Mouse (Mus musculus) kidney, postnatal 14 days (tissue): ENCODE results near the gene Pld4.
A peak's percentile ranks its signal among the peaks of the same experiment; 100 is the strongest.

Source experiments
- DNase-seq: peaks from one replicate; pipeline ENCODE4 v3.0.0; 2022; ENCODE audit warnings: mixed read lengths

The Pld4 gene

DNA sequence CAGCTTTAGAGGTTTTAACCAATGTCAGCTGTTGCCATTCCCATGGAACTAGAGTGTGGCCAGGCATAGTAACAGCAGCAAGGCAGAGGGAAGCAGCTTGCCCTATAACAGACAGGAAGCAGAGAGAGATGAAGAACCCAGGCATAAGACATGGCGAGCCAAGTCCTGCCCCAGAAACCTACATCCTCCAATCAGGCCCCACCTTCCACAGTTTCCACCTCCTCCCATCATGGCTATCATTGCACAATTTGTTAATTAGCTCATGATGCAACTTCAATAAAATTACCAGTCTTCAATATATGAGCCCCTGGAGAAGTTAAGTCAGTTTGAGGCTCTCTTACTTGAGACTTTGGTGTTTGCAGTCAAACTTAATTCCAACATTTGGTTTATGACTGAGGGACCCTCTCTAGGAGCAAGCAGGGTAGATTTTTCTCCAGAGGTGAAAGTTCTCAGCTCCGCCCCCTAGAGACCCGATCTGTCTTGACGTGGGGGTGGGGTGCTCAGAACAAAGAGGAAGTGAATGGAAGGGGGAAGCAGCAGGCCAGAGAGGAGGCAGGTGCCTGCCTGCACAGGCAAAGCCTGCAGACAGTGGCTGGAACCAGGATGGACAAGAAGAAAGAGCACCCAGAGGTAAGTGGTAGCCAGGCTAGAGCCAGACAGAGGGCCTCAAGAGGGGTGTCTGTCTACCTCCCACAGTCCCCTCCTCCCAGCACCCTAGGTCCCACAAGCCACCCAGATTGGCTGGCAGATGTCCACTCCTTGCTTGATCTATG lies at the start of gene Pld4:
TSS of gene Pld4 (plus strand) at position 502 of the 773 bp plus-strand sequence.
- DNase-seq, result no peak

DNA sequence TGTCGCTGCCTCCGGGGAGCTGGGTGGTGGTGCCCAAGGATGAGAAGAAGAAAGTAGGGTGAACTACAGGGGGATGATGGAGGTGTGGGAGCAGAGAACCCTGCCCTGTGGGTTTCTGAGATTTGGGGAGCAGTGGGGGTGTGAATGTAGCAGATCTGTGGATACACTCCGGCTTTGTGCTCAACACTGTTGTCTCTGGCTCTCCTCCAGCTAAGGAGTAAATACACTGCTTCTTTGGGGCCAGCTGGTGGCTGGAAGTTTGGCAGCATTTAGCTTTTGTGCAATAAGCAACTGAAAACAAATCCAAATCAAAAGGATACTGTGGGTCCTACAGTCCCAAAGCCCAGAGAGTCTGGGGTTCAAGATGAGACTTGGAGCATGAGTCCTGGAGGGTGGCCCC lies 46.5 kb upstream of the Pld4 start:
- peak; percentile 49 for DNase-seq

DNA sequence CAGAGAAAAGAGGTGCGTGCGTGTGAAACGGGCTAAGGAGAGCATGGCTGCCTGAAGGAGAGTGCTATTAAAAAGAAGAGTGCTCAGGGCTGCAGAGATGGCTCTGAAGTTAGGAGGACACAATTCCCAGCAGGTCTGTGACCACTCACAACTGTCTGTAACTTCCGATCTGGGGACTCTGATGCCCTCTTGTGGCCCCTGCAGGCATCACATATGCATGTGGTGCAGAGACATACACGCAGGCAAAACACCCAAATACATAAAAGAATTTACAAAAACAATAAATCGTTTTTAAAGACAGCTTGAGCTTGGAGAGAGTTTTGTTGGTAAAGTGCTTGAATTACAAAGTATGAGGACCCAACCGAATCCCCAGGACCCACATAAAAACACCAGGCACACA lies 43.3 kb upstream of the Pld4 start:
- peak; percentile 71 for DNase-seq

DNA sequence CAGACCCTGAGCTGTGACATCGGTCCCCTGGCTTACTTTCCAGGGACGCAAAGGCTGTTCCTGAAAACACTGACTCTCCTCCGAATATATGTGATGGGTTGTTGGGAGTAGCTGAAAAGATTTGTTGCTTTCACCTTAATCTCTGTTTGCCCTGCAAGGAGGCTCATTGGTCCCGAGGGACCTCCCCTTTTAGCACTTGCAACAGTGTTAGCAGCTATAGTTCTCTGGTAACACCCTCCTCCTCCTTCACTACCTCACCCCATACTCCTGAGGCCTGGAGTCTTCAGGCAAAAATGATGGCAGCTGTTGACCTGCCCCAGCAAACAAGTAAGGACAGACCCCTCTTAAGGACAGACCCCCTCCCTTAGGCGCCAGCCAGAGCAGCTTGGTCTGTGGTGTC lies 41.5 kb upstream of the Pld4 start:
- no peak for DNase-seq

DNA sequence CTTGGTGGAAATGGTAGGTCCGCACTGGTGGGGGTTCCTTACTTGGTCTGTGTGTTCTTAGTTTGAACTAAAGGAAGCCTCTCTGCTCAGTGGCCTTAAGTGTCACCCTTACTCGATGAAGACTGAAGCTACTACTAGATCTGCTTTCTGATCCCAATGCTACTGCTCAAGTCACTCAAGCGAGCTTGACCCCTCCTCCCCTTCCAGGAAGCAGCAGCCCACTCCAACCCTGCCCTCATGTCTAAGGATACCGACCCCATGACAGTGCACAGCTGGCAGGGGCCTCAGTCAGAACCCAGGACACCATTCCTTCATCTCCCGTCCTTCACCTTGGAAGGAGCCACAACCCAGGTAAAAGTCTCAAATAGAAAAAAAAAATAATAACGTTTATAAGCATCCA lies 40.2 kb upstream of the Pld4 start, which contains the start of gene Cep170b:
TSS of gene Cep170b (plus strand) at position 240 of the 400 bp plus-strand sequence.
- peak; percentile 44 for DNase-seq

DNA sequence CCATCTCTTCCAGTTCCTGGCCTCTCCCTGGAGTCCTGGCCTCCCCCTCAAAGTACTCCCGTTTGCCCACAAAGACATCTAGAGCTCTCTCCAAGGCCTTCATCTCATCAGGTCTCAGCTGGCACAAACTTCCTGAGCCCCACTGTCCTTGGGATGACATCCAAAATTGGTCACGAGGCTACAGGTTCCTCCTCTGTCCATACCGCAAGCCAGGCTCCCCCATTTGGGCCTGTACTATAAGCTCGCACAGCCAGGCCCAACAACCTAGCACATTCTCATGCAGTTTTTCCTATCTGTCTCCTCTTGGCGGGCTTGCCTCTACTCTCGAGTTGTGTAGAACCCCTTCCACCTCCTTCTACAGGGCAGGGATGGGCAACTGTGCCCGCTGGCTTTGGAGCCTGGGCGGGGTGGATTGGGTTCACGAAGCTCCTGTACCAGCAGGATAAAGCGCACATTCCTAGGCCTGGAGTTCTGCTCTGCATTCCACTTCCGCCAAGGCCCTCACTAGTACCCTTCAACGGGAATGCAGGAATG lies 39.5 kb upstream of the Pld4 start:
- no peak for DNase-seq

DNA sequence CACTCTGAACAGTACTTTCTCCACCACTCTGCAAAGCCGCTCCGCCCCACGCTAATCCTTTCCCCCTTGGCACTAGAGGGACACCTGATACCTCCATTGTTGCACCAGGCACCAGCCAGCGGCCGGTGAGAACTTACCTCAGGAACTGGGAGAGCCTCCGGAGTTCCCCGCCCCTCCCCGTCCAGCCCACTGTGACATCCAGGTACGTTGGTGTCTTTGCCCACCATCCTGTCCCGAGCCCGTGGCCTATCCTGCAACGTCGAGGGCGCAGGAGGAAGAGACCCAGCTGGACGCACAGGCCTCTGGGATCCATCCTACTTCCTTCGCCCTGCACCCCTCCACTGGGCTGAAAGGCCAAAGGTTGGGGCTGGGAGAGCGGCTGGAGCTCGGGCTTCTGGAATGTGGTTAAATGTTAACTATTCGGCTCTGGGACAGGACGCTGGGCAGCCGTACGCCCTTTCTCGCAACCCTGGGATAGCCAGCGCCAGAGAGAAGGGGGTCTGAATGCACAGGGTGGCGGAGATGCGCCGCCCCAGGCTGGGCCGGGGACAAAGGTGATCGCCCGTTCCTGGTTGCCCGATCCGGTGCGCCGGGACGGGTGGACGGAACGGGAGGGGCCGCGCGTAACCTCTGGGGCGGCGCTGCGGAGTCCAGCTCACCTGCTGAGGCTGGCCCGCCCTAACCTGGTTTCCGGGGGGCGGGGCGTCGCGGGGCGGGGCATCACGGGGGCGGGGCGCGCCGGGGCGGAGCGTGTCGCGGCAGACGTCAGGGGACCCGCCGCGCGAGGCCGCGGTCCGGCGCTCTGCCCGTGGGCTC lies 38.8 kb upstream of the Pld4 start:
- DNase-seq, result peak; percentile 90

DNA sequence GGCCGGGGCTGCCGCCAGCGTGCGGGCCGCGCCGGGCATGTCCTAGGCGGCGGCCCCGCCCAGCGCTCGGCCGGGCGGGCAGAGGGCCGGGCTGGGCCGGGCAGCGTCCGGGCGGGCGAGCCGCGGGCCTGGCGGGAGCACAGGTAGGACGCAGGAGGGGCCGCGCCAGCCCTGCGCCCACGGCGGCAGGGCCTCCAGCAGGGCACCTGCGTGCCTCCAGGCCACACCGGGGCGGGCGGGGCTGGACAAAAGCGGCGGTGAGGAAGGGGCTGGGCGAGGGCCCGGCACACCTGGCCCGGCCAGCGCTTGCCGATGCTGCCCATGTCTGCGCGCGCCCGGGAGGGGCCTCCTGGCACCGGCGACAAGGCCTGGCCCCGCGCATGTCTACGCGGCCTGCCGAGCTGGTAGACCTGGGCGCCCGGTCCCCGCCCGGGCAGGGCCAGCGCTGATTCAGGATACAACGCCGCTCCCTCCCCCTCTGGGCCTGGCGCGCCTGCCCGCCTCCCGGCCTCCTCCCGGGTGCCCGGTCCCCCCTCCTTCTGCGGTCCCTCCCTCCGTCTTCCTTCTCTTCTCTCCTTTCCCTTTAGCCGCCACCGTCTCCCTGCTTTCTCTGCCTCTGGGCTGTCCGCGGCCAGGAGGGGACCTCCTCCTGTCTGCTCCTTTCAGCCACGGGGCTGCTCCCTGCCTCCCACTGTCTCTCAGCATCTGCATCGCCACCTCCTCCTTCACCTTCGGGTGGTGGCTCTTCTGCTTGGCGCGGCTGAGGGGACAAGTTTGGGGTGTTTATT lies 38.0 kb upstream of the Pld4 start:
- peak; percentile 82 for DNase-seq

DNA sequence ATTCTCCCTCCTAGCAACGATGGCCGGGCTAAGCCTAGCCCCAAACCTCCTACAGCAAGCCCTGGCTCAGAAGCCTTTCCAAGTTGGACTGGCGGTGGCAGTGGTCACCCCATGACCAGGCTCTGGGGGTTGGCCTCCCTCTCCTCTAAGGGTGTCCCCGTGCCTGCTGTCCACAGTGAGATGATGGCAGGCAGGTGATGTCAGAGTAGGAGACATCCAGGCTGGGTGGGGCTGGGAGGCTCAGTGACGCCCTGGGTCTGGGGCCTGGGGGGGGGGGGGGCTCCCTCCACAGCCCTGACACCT lies 37.5 kb upstream of the Pld4 start:
- DNase-seq, result no peak

DNA sequence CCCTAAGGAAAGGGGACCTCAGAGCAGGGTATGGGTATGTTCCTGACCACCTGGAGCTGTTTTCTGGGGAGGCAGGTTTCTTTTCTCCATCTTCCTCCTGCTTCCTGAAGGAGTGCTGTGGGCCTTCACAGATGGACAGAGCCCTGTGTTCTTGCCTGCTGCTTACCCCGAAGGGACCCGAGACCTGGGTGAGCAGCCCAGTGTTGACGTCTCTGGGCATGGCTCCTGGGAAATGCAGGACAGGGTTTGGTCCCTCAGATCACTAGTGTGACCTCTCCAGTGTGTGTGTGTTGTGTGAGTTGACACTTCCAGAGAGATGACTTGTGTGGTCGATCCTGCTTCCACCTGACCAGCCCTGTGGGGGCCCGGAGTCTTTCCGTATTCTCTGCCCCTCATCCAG lies 37.0 kb upstream of the Pld4 start:
- DNase-seq, result no peak

DNA sequence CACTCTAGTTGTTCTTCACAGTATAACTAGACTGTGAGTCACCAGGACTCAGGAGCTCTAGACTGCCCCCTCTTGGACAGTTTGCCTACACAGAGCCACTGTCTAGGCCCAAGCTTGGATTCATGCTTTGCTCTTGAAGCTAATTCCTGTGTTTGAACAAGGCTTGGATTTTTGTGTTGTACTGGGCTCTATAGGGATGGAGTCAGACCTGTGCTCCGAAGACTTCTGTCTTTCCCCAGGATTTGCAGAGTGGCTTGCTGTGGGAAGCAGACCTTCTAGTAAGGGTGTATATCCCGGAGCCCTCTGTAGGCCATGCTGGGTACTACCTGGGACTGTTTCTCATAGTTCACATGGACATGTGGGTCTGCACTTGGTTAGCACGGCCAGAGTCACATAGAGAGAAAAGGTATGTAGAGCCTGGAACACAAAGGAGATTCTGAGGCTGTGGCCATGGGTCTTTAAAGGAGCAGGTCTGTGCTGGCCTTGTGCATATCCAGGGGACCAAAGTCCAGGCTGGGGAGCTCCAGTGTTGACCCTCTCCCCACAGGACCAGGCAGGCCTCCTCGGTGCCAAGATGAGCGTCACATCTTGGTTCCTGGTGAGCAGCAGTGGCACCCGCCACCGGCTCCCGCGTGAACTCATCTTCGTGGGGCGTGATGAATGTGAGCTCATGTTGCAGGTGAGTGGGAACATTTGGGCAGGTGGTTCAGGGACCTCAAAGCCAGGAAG lies 36.2 kb upstream of the Pld4 start:
- peak; percentile 84 for DNase-seq

DNA sequence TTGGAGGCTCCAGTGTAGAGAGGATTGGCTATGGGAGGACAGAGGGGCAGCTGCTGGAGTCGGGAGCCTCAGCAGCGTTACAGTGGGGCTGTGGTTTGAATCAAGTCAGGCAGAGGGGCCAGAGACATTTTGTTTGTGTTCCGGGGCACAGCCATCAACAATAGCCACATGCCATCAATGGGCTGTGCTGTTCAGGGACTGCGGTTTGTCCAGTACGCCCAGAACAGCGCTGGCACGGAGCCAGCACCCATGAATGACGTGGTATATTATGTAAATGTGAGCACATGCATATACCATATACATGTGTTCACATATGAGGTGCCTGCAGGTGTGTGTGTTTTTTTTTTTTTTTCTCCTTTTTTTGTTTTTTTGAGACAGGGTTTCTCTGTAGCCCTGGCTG lies 32.7 kb upstream of the Pld4 start:
- no peak for DNase-seq

DNA sequence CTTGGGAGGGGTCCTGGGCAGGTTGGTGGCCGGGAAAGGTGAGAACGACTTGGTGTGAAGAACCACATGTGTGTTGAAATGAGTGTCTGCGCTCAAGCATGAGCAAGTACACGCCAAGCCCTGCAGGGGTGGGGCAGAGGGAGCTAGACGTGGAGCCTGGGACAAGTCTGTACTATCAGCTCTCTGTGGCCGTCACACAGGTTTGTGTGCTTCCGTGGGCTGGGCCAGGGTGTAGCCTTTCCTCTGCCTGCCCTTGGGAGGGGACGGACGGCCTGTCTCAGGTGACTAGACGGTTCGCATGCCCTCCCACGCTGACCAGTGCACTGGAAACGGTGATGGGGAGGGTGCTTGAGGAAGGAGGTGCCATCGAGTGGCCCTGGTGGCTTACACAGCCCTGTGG lies 29.6 kb upstream of the Pld4 start:
- no peak for DNase-seq

DNA sequence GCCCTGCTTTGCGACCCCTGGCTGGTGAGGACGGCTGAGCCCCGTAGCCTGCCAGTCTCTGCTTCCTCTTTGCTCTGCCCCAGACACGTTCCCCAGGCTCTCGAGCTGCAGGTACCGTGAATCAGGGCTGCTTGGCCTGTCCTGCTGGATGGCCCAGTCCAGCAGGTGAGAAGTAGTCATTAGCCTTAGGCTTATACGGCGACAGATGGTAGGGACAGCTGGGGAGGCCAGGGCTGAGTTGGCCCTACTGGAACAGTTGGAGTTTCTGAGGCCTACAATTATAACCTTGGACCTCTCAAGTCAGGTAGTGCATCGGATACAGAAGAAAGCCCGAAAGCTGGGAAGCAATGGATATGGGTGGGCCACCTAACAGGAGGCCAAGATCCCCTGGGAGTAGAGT lies 27.9 kb upstream of the Pld4 start:
- DNase-seq, result no peak

DNA sequence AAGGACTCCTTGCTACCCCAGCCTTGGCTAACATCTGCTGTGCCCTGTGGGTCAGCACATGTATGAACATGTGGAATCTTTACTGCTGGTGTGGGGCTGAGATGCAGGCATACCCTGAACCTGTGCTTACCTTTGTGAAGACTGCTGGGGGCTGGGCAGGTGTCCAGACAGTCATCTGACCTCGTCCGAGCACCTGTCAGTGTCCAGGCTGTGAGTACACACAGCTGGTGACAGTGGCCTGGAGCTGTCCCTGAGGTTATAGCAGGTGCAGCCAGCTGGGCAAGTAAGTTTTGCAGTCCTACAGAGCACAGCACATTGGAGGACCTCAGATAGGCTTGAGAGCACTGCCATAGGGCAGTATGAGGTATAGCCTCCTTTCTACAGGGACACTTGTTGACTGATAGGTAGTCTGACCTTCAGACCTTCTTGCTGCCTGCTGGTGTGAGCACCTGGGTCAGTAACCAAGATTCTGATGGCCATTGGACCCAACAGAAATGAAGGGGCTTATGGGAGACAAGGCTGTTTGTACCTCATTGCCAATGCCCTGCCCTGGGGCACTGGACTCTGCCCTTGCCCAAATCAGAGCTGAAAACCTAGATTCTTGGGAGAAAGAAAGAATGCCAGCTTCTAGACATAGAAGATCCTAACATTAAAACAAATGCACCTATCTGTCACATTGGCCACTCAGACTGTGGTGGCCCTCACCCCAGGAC lies 26.2 kb upstream of the Pld4 start:
- DNase-seq, result no peak

DNA sequence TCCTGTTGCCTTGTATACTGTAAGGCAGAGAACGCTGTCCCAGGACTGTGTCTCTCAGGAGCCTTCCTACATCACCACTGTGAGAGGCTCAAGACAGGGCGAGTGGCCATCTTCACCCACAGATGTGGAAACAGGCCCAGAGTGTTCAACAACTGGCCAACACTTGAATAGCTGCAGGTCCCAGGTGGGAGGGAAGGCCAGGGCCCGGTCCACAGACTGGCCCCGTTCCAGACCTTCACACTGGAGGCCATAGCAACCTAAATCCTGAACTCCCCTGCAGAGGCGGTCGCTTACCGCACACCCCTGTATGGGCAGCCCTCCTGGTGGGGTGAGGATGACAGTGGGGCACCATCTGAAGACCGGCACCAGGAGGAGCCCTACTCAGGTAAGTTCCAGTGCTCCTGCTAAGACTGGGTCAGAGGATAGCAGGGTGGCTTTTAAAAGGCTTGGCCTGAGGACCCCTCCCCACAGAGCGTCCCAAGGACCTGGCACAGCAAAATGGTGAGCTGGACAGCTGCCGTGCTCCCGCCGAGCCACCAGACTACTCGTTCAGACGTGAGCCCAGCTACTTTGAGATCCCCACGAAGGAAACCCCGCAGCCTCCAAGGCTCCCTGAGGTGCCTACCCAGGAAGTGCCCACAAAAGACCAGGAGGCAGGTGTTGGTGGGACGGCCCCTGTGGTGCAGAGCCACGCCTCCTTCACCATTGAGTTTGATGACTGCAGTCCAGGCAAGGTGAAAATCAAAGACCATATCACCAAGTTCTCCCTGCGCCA lies 25.4 kb upstream of the Pld4 start:
- DNase-seq, result no peak

DNA sequence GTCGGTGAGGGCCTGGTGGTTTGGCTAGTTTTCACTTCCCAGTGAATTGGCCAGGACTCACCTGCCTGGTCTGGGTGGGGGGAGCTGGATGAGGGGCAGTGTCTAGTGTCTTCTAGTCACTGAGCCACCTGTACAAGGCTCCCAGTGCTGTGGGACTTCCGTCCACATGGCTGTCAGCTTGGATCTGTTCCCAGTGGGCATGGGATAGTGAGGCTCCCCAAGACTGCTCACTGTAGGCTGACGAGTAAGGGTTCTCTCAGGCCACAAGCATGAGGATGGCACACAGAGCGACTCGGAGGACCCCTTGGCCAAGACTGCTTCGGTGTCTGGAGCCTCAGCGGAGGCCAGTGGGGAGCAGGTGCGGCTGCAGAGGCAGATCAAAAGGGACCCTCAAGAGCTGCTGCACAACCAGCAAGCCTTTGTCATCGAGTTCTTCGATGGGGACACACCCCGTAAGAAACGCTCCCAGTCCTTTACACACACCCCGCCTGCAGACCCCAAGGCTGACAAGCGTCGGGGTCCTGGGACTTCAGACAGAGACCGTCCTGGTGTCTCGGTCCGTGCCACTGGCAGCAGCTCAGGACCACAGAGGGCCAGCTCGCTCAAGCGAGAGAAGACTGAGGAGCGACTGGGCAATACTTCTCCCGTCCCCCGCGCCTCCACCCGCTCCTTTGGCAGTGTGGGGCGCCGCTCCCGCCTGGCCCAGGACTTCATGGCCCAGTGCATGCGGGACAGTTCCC lies 24.4 kb upstream of the Pld4 start:
- DNase-seq, result no peak

DNA sequence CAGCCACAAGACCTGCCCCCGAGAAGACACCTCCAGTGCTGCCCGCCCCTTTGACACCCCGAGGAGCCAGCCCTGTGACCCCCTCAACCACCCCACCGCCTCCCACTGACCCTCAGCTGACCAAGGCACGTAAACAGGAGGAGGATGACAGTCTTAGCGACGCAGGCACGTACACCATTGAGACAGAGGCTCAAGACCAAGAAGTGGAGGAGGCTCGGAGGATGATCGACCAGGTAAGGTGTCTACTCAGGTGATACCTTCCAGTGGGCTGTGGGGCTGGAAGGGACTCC lies 23.9 kb upstream of the Pld4 start:
- no peak for DNase-seq

DNA sequence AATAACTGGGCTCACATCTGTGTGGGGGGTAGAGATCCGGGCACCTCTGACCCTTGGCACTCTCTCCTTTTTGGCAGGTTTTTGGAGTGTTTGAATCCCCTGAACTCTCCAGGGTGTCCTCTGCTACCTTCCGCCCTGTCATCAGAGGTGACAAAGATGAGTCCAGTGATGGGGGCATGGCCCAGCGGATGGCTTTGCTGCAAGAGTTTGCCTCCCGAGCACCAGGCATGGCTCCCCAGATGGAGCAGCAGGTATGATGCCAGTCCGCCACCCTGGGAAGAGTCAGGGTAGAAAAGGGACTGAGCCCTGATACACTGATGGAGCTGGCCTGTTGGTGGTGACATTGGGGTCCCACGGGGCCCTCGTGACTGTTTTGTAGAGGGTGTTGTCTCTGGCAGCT lies 23.4 kb upstream of the Pld4 start:
- DNase-seq, result no peak

DNA sequence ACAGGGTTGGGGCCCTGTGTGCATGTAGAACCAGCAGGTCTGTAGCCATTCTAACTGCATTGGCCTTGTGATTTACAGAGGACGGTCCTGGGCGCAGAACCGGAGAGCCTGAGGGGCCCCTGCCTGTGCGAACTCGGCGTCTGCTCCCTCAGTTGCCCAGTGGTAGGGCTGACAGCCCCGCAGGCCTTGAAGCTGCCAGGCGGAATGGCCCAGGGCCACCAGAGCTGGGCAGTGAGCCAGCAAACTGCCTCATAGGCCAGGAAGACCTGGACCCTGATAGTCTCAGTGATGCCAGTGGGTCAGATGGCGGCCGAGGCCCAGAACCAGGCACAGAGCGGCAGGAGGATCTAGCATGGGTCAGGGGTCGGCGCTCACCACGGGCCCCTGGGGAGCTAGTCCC lies 22.7 kb upstream of the Pld4 start:
- DNase-seq, result peak; percentile 58
